25 mouse cellular contexts compared by ENCODE assay signal in the genomic region with DNA sequence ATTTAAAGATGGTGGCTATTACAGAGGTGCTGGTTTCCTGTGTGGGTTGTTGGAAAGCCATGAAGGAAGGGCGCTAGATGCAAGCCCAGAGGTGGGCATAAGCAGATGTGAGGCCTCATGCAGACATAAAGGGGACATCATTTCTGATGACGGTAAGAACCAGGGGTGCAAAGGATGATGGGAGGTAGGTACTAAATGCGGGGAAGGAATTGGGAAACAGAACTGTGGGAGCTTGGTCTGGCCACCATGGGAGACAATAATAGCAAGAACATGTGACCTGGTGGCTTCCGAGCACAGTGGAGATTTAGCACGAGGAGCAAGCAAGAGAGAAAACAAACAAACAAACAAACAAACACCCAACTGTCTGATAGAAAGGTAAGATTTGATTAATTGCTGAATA.
"Had no signal": no experiment of that assay in that cellular context is flagged by ENCODE, and none has a peak within 500 bp of the region (broad histone marks: within the 10 kb centered on the region; RNA-seq: fewer than 3 reads in every experiment).

No protein-coding gene starts in this region.

- H3K27ac ChIP-seq: hindbrain, embryonic 13.5 days; hindbrain, embryonic 15.5 days; hindbrain, postnatal 0 days; kidney, embryonic 15.5 days; kidney, postnatal 0 days; left cerebral cortex, adult 2 months; limb, embryonic 10.5 days; limb, embryonic 12.5 days; liver, embryonic 13.5 days; liver, embryonic 15.5 days had no signal

- H3K27me3 ChIP-seq: heart, embryonic 12.5 days; hindbrain, embryonic 13.5 days; hindbrain, embryonic 15.5 days; kidney, embryonic 15.5 days; limb, embryonic 12.5 days; liver, embryonic 13.5 days; liver, embryonic 15.5 days had no signal

- ATAC-seq: hindbrain, postnatal 0 days; intestine, embryonic 16.5 days had no signal

- H3K4me3 ChIP-seq: heart, embryonic 12.5 days; hindbrain, embryonic 13.5 days; hindbrain, embryonic 15.5 days; kidney, embryonic 15.5 days; left cerebral cortex, adult 2 months; limb, embryonic 10.5 days; limb, embryonic 12.5 days; liver, embryonic 13.5 days; liver, embryonic 15.5 days had no signal

- DNase-seq: gastrocnemius, postnatal 14 days; gastrocnemius, postnatal 36 days; heart, adult 18-20 months; heart, postnatal 10 days; heart, postnatal 36 days; kidney, adult 11 months; kidney, adult 2 months; kidney, adult 9 months; kidney, postnatal 14 days; kidney, postnatal 36 days; layer of hippocampus, adult 9-11 months; layer of hippocampus, postnatal 36 days; liver; liver, embryonic 13.5 days had no signal

- H3K36me3 ChIP-seq: heart, embryonic 12.5 days; hindbrain, embryonic 13.5 days; hindbrain, embryonic 15.5 days; kidney, embryonic 15.5 days; limb, embryonic 10.5 days; limb, embryonic 12.5 days; liver, embryonic 15.5 days had no signal

- H3K9me3 ChIP-seq: heart, embryonic 12.5 days; hindbrain, embryonic 13.5 days; hindbrain, embryonic 15.5 days; kidney, embryonic 15.5 days; limb, embryonic 10.5 days; liver, embryonic 13.5 days; liver, embryonic 15.5 days had no signal
